Mouse (Mus musculus): ENCODE measurements around the gene Atp13a1.

Gene Atp13a1

GRCm38 (mm10) chr8:69799946-69800345, 9.0 kb downstream of the Atp13a1 start:
- DNase-seq (ENCODE audit: low read depth, low spot score) = no peak

DNA sequence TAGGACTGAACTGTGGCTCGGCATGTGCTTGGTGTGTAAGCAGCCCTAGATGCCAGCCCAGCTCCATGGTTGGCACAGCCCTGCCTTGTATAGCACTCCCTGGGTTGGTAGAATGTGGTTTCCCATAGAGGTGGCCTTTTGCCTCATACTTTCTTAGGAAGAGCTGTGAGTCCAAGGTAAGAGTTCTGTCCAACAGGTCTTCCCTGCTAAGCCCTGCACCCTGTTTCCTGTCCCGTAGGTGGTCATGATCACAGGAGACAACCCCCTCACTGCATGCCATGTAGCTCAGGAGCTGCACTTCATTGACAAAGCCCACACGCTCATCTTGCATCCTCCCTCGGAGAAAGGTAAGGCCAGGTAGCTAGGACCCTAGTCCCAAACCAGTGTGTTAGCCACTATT, 10.8 kb downstream of the Atp13a1 start:
- no peak for DNase-seq (ENCODE audit: low read depth, low spot score)

GRCm38 (mm10) chr8:69802216-69802615, 11.3 kb downstream of the Atp13a1 start:
- no peak for DNase-seq (ENCODE audit: low read depth, low spot score)

DNA sequence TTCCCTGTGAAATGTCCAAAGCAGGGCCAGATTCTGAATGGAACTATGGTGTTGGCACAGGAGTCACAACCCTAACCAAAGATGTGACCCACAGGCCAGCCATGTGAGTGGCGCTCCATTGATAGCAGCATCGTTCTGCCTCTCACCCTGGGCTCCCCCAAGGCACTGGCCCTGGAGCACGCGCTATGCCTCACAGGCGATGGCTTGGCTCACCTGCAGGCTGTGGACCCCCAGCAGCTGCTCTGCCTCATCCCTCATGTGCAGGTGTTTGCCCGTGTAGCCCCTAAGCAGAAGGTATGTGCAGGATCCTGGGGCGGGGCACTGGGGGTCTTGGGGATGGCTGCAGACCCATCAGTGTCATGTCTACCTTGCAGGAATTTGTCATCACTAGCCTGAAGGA, 12.4 kb downstream of the Atp13a1 start:
- DNase-seq (ENCODE audit: low read depth, low spot score) = no peak

DNA sequence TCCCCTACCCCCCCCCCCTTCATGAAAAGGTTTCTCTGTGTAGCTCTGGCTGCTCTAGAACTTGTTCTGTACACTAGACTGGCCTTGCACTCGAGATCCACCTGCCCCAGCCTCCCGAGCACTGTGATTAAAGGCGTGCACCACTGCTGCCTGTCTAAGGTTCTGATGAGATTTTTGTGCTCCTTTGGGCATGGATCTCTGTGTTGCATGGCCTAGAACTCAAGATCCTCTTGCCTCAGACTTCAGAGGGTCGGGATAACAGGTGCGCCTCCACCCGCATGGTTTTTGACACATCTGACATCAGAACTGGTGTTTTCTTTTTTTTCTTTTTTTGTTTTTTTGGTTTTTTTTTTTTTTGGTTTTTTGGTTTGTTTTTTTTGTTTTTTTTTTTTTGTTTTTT, 13.6 kb downstream of the Atp13a1 start:
- no peak for DNase-seq (ENCODE audit: low read depth, low spot score)

DNA sequence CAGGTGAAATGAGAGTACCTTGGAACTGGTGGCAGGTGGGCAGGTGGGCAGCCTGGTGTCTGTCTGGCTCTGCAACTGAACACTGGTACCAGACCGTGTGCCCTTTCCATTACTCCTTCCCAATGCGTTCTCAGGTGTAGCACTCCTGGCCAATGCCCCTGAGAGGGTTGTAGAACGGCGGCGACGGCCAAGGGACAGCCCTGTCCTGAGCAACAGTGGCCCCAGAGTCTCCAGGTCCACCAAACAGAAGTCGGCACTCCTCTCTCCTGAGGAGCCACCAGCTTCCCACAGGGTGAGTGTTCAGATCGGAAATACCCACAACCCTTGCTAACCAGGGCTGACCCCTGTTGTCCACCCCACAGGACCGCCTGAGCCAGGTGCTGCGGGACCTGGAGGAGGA, 14.1 kb downstream of the Atp13a1 start:
- DNase-seq (ENCODE audit: low read depth, low spot score) = no peak

GRCm38 (mm10) chr8:69805491-69805890, 14.5 kb downstream of the Atp13a1 start:
- DNase-seq (ENCODE audit: low read depth, low spot score) = no peak

GRCm38 (mm10) chr8:69807236-69807635, 16.3 kb downstream of the Atp13a1 start:
- no peak for DNase-seq (ENCODE audit: low read depth, low spot score)

GRCm38 (mm10) chr8:69808094-69808863, 17.3 kb downstream of the Atp13a1 start, which contains the start of gene Gmip:
Gene Gmip, plus strand, starts transcription at chr8:69808679.
- DNase-seq (ENCODE audit: low read depth, low spot score) = peak; percentile 54

DNA sequence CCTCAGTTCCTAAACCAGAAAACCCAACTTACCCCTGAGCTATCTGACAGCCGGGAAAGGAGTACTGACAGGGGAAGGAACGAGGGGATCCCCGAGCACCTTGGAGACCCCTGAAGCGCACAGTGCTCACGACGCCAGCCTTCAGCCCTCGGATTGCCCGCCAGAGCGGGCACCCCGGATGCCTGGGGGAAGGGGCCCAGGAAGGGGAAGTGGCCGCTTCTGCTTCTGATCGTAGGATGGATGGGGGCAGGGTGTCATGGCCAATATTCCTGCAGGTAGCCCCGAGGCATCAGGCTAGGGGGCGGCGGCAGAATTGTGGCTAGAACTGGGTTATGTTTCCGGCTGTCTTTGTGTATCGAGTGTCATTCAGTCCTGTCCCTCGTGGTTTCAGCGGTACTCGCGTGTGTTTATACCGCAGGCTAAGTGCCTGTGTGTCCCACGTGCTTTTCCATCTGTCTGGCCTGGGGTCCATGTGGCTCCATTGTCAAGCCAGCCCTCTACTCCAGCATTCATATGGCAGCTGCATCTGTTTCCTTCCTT, 18.0 kb downstream of the Atp13a1 start:
- no peak for DNase-seq (ENCODE audit: low read depth, low spot score)

- DNase-seq (ENCODE audit: low read depth, low spot score) = no peak
These were observed 18.9 kb downstream of the Atp13a1 start for GRCm38 (mm10) chr8:69809820-69810219.

DNA sequence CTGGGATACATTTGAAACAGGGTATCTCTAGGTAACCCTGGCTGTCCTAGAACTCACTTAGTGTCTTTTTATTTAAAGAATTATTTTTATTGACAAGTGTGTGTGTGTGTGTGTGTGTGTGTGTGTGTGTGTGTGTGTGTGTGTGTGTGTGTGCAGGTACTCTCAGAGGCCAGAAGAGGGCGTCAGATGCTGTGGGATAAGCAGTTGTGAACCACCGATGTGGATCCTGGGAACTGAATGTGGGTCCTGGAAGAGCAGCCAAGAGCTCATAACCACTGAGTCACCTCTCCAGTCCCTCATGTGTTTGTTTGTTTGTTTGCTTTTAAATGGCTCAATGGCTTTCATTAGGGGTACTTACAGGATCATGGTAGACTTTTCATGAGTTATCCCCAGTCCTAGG, 23.9 kb downstream of the Atp13a1 start:
- no peak for DNase-seq (ENCODE audit: low read depth, low spot score)

DNA sequence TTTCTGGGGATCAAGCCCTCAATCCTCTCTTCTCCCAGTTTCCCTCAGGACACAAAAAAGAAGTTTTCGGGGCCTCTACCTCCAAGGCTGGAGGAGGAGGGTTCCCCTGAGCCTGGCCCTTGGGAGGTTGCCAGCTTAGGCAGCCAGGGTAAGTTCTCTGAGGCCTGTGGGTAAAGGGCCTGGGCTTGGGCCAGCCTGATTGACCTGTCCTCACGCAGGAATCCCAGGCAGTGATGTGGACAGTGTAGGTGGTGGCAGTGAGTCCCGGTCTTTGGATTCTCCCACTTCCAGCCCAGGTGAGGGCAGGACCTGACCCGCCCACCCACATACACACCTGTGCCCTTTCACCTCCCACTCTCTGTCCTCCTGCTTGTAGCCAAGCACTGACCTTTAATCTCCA, 24.4 kb downstream of the Atp13a1 start:
- no peak for DNase-seq (ENCODE audit: low read depth, low spot score)

DNA sequence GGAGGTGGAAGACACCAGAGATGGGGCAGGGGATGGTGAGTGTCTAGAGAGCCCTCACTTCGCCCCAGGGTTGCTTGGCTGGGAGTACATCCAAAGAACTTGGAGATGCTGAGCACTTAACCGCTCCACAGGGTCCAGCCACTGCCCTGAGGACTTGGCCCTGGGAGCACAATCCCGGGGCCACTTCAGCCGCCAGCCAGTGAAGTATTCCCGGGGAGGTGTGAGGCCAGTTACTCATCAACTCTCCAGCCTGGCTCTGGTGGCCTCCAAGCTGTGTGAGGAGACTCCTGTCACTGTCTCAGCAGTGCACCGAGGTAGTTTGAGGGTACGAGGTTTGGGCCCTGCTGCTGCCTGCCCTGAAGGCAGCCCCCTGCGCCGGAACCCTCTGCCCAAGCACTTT, 29.5 kb downstream of the Atp13a1 start:
- no peak for DNase-seq (ENCODE audit: low read depth, low spot score)

GRCm38 (mm10) chr8:69821971-69822385, 31.0 kb downstream of the Atp13a1 start:
- peak; percentile 40 for DNase-seq (ENCODE audit: low read depth, low spot score)

- DNase-seq (ENCODE audit: low read depth, low spot score) = peak; percentile 60
These were observed 31.6 kb downstream of the Atp13a1 start, which contains the start of gene Lpar2 for GRCm38 (mm10) chr8:69822386-69823191. Gene Lpar2, plus strand, starts transcription at chr8:69822429.

DNA sequence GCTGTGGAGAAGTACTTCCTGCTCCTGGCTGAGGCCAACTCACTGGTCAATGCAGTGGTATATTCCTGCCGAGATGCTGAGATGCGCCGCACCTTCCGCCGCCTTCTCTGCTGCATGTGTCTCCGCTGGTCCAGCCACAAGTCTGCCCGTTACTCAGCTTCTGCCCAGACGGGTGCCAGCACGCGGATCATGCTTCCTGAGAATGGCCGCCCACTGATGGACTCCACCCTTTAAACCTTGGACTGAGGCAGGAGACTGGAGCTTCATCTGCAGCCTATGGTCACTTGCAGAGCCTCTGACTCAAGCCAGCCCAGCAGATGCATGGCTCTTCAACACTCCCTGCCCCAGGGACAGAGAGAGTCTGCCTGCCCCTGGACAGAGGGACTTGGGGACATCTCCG, 35.4 kb downstream of the Atp13a1 start:
- DNase-seq (ENCODE audit: low read depth, low spot score) = no peak

- DNase-seq (ENCODE audit: low read depth, low spot score) = peak; percentile 92
These were observed 41.4 kb downstream of the Atp13a1 start, which contains the start of gene Pbx4 for GRCm38 (mm10) chr8:69832298-69832853. Gene Pbx4, plus strand, starts transcription at chr8:69832491.

GRCm38 (mm10) chr8:69837057-69837682, 46.2 kb downstream of the Atp13a1 start:
- DNase-seq (ENCODE audit: low read depth, low spot score) = no peak

DNA sequence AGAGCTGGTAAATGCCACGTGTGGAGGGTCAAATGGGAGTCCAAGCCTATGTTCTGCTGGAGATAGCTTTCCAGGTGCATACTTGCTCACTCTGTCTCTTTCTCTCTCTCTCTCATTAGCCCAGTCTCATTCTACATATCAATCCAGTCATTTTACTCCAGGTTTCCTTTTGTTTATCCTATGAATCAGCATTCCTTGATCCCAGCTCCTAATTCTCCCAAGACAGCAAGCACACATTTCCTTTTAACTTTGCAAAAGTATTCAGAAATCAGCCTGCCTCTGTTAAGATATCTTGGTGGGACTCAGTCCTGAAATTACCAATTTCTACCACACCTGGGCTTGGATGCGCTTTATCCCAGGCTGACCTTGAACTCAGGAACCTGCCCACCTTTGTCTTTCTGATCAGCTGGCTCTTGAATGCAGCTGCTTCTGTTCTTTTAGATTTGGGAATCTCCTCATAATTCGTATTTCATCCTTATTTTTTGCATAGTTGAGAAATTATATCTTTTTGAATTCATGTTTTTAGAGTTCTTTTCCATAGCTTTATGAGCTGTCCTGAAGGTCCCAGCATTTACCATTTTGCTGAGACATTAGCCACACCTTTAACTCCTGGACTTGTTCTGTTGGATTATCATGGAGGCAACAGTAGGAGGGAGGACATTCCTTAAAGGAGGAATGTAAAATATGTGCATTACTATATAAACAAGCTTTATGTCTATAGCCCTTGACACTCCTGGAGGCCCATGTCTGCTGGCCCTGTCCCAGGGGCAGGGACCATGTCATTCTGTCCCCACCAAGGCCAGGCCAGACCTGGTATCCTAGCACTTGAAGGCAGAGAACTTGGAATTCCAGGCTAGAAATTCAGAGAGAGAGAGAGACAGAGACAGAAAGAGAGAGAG, 56.5 kb downstream of the Atp13a1 start:
- no peak for DNase-seq (ENCODE audit: low read depth, low spot score)

DNA sequence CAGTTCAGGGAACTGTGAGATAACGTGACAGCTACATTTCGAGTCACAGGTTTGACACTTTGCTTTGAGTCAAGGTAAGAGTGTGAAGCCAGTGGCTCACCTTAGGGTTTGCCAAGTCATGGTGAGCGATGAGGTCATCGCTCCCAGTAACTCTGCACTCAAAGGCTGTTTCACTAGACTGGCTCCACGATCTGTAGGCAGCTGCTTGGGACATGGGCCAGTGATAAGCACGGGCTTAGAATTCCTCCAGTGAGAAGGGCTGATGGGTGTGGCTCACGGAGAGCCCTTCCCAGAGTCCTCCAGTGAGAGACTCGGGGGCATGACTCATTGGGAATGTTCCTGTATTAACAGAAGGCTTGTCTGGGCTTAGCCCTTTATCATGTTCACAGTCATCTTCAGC, 58.0 kb downstream of the Atp13a1 start:
- no peak for DNase-seq (ENCODE audit: low read depth, low spot score)
